Mouse (Mus musculus) embryo, embryonic 10 days (tissue): ENCODE measurements at regions not wholly inside any gene's neighbourhood (a gene's known extent, or its start where the extent isn't known, plus 50 kb on each side); places are given as distances from the start of the nearest gene placed in this dataset.
"Not testable (repeated sequence)": the region's sequence is repeated elsewhere in the genome, so short reads cannot be mapped to it uniquely, and the experiment has no call there.

Experiments
- DNase-seq: peaks from one replicate; pipeline ENCODE4 v3.0.0-alpha.2; 2015; ENCODE audit warnings: low spot score

GRCm38 (mm10) chr7:113694466-113694865 is 71.3 kb upstream of the Spon1 start:
- peak; percentile 43 for DNase-seq

- no peak for DNase-seq
Observed at GRCm38 (mm10) chr7:113705929-113706328, 59.9 kb upstream of the Spon1 start.

DNA sequence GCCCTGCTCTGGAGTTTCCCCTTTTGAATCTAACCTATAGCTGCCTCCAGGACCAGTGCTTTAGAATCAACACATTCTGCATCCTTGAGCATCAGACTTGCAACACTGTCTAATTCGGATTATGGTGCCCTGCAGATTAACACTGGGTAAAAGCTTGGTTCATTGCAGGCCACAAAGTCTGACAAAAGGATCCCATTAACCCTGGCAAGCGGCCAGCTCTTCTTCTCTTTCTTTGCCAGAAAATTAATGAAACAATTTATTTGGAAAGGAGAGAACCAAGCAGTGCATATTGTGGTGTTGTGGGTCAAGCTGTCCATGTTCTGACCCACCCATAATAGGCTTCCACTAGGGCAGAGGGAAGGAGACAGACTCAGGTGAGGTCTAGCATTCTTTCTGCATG is 58.2 kb upstream of the Spon1 start:
- no peak for DNase-seq

- no peak for DNase-seq
Observed at GRCm38 (mm10) chr7:113710541-113711270, 55.1 kb upstream of the Spon1 start.

- not testable (repeated sequence) for DNase-seq
Observed at GRCm38 (mm10) chr7:113711356-113711755, 54.4 kb upstream of the Spon1 start.
